Mouse (Mus musculus) hindbrain, embryonic 15.5 days (tissue): ENCODE data around the gene Kif26b. TPM values are rescaled to one million over a fixed set of nuclear protein-coding genes. Genes with fewer than 3 reads are reported as not detected.

Experiments
- ATAC-seq: fragments of 200-750 bp; cut with Nextera tagmentation; 2 replicates; pipeline ENCODE4 v1.8.0; 2017; ENCODE audit warnings: low read depth, moderate number of reproducible peaks, moderate TSS enrichment; ENCODE audit not compliant: low FRiP score
- H3K27ac ChIP-seq: fragments of 300-500 bp; sonication (generic); replicated peaks from 2 replicates; pipeline ENCODE4 v1.5.1; 2015; ENCODE audit warnings: mild to moderate bottlenecking, inconsistent platforms
- H3K27me3 ChIP-seq: fragments of 300-500 bp; sonication (generic); 2 replicates; pipeline ENCODE4 v1.6.1; 2015; ENCODE audit warnings: control low read depth, inconsistent platforms
- H3K36me3 ChIP-seq: fragments of 300-500 bp; sonication (generic); 2 replicates; pipeline ENCODE4 v1.6.1; 2015; ENCODE audit warnings: control low read depth, inconsistent platforms
- H3K4me1 ChIP-seq: fragments of 300-500 bp; sonication (generic); replicated peaks from 2 replicates; pipeline ENCODE4 v1.6.1; 2015; ENCODE audit warnings: control low read depth, inconsistent platforms
- H3K4me2 ChIP-seq: fragments of 300-500 bp; sonication (generic); 2 replicates; pipeline ENCODE4 v1.6.1; 2015; ENCODE audit warnings: moderate library complexity, mild to moderate bottlenecking, inconsistent platforms
- H3K4me3 ChIP-seq: fragments of 300-500 bp; sonication (generic); 2 replicates; pipeline ENCODE4 v1.5.1; 2015; ENCODE audit warnings: mild to moderate bottlenecking, inconsistent platforms
- H3K9ac ChIP-seq: fragments of 300-500 bp; sonication (generic); 2 replicates; pipeline ENCODE4 v1.6.1; 2015; ENCODE audit warnings: inconsistent platforms
- H3K9me3 ChIP-seq: fragments of 300-500 bp; sonication (generic); 2 replicates; pipeline ENCODE4 v1.6.1; 2016; ENCODE audit warnings: control low read depth, inconsistent platforms
- WGBS: fragments of 180-500 bp; shearing (Covaris S2); methylation state at CpG from one replicate; pipeline ENCODE4 v1.1.7; 2015; 5-methylcytosine and 5-hydroxymethylcytosine counted together
- polyA plus RNA-seq: library from polyadenylated mRNA; unstranded; fragments of >200 nt; fragmentation: Nextera tagmentation; extraction: Ambion mirVana; gene quantifications from 2 replicates; pipeline ENCODE4 v1.2.1, GENCODE M21; 2015

Gene Kif26b
- polyA plus RNA-seq, 1 experiment from 2014 or later = 10.8 TPM

GRCm38 (mm10) chr1:178675542-178676252, 146.8 kb downstream of the Kif26b start:
- 83% methylated on average over 3 of the region's 3 CpGs for WGBS
- no peak overlapping the region for H3K9ac ChIP-seq
- ATAC-seq = no peak
- no peaks in the 10 kb centered on the region for H3K27me3 ChIP-seq
- H3K27ac ChIP-seq = no peak overlapping the region
- peaks cover 23% of the 10 kb centered on the region for H3K4me1 ChIP-seq
- H3K9me3 ChIP-seq = no peaks in the 10 kb centered on the region
- H3K4me2 ChIP-seq = no peak overlapping the region
- H3K4me3 ChIP-seq = no peak overlapping the region
- H3K36me3 ChIP-seq = no peaks in the 10 kb centered on the region

DNA sequence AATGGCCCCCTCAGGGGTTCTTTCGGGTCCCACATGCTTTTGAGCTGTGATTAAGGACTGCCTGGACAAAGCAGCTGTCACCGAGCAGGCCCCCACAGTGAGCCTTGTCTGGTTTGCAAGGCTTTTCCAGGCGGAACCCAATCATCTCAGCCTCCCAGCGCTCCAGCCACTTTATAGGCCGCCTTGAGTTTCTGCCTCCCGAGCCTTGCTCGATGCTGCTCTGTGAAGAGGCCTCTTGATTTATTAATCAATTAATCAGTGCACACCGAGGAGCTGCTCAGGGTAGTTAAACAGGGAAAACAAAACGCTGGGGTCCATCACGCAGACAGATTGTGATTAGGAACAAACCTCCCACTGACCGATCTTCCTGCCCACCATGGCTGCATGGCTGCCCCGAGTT, 148.2 kb downstream of the Kif26b start:
- Histone ChIP-seq H3K9me3 (no peaks in the 10 kb centered on the region), H3K36me3 (no peaks in the 10 kb centered on the region), H3K4me3 (no peak overlapping the region), H3K4me2 (no peak overlapping the region), H3K9ac (no peak overlapping the region), H3K27ac (0 out of 2 replicates have a peak overlapping the region, but pooled peaks have one; percentile 8), H3K4me1 (peaks cover 23% of the 10 kb centered on the region), H3K27me3 (no peaks in the 10 kb centered on the region)
- ATAC-seq = peak; percentile 36; the same call in 1 of the 2 replicates
- 30% methylated on average over 12 of the region's 12 CpGs for WGBS

- H3K9ac ChIP-seq = no peak overlapping the region
- WGBS = 77% methylated on average over 4 of the region's 4 CpGs
- no peaks in the 10 kb centered on the region for H3K9me3 ChIP-seq
- no peak overlapping the region for H3K4me3 ChIP-seq
- H3K4me2 ChIP-seq = no peak overlapping the region
- H3K36me3 ChIP-seq = no peaks in the 10 kb centered on the region
- peaks cover 21% of the 10 kb centered on the region for H3K4me1 ChIP-seq
- H3K27me3 ChIP-seq = no peaks in the 10 kb centered on the region
- no peak overlapping the region for H3K27ac ChIP-seq
- no peak for ATAC-seq
Observed at GRCm38 (mm10) chr1:178677630-178678221, 148.8 kb downstream of the Kif26b start.

GRCm38 (mm10) chr1:178683631-178684030, 154.7 kb downstream of the Kif26b start:
- Histone ChIP-seq H3K9ac (no peak overlapping the region), H3K9me3 (no peaks in the 10 kb centered on the region), H3K4me1 (peaks cover 6% of the 10 kb centered on the region; the same call in 1 of the 2 replicates), H3K27me3 (no peaks in the 10 kb centered on the region), H3K4me2 (no peak overlapping the region), H3K27ac (no peak overlapping the region), H3K36me3 (no peaks in the 10 kb centered on the region), H3K4me3 (no peak overlapping the region)
- 42% methylated on average over 10 of the region's 10 CpGs for WGBS
- peak; percentile 48; the same call in 1 of the 2 replicates for ATAC-seq

GRCm38 (mm10) chr1:178684991-178685680, 156.2 kb downstream of the Kif26b start:
- no peak for ATAC-seq
- Histone ChIP-seq H3K4me3 (no peak overlapping the region), H3K27ac (no peak overlapping the region), H3K9ac (no peak overlapping the region), H3K9me3 (no peaks in the 10 kb centered on the region), H3K4me1 (peaks cover 6% of the 10 kb centered on the region; the same call in 1 of the 2 replicates), H3K27me3 (no peaks in the 10 kb centered on the region), H3K4me2 (no peak overlapping the region), H3K36me3 (no peaks in the 10 kb centered on the region)
- WGBS = 42% methylated on average over 8 of the region's 8 CpGs

GRCm38 (mm10) chr1:178686881-178687280, 158.0 kb downstream of the Kif26b start:
- Histone ChIP-seq H3K9me3 (no peaks in the 10 kb centered on the region), H3K4me1 (peaks cover 6% of the 10 kb centered on the region; the same call in 1 of the 2 replicates), H3K4me2 (no peak overlapping the region), H3K9ac (no peak overlapping the region), H3K27me3 (no peaks in the 10 kb centered on the region), H3K4me3 (no peak overlapping the region), H3K27ac (no peak overlapping the region), H3K36me3 (no peaks in the 10 kb centered on the region)
- ATAC-seq = no peak

GRCm38 (mm10) chr1:178689512-178689911, 160.6 kb downstream of the Kif26b start:
- H3K36me3 ChIP-seq = no peaks in the 10 kb centered on the region
- H3K4me3 ChIP-seq = no peak overlapping the region
- whole genome bisulfite sequencing = 55% methylated on average over 4 of the region's 4 CpGs
- H3K27me3 ChIP-seq = no peaks in the 10 kb centered on the region
- H3K9ac ChIP-seq = no peak overlapping the region
- H3K27ac ChIP-seq = no peak overlapping the region
- ATAC-seq = no peak
- no peak overlapping the region for H3K4me2 ChIP-seq
- H3K9me3 ChIP-seq = no peaks in the 10 kb centered on the region
- H3K4me1 ChIP-seq = no peaks in the 10 kb centered on the region

DNA sequence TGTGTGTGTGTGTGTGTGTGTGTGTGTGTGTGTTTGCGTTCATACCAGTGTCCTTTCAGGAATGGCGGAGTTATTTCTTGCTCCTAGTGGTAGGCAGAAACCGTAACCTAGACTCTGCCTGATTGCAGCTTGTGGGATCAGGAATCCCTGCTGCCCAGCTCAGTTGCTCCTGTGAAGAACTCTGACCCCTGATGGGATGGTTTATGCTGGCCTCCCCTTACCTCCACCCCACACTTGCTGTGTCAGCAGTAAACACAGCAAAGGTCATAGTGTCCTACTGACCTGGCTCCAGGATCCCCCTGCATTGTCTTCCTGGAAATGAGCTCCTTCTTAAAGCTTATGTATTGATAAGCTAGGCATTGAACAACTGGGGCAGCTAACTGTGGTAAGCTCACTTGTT, 162.8 kb downstream of the Kif26b start:
- H3K4me2 ChIP-seq = no peak overlapping the region
- no peak for ATAC-seq
- no peak overlapping the region for H3K9ac ChIP-seq
- H3K36me3 ChIP-seq = no peaks in the 10 kb centered on the region
- 96% methylated on average over 3 of the region's 3 CpGs for WGBS
- H3K27me3 ChIP-seq = no peaks in the 10 kb centered on the region
- H3K4me3 ChIP-seq = no peak overlapping the region
- no peaks in the 10 kb centered on the region for H3K4me1 ChIP-seq
- no peak overlapping the region for H3K27ac ChIP-seq
- H3K9me3 ChIP-seq = no peaks in the 10 kb centered on the region

GRCm38 (mm10) chr1:178700102-178700501, 171.2 kb downstream of the Kif26b start:
- 0 out of 2 replicates have a peak, but pooled peaks cover 6% of the 10 kb centered on the region for H3K4me1 ChIP-seq
- H3K27me3 ChIP-seq = no peaks in the 10 kb centered on the region
- no peak overlapping the region for H3K27ac ChIP-seq
- H3K4me3 ChIP-seq = no peak overlapping the region
- no peaks in the 10 kb centered on the region for H3K36me3 ChIP-seq
- WGBS = 52% methylated on average over 4 of the region's 4 CpGs
- no peak overlapping the region for H3K9ac ChIP-seq
- H3K4me2 ChIP-seq = no peak overlapping the region
- peak; percentile 65; the same call in 1 of the 2 replicates for ATAC-seq
- H3K9me3 ChIP-seq = no peaks in the 10 kb centered on the region

- no peak overlapping the region for H3K4me3 ChIP-seq
- 0 out of 2 replicates have a peak, but pooled peaks cover 6% of the 10 kb centered on the region for H3K4me1 ChIP-seq
- no peaks in the 10 kb centered on the region for H3K36me3 ChIP-seq
- no peak overlapping the region for H3K9ac ChIP-seq
- no peak for ATAC-seq
- H3K27ac ChIP-seq = no peak overlapping the region
- 82% methylated on average over 8 of the region's 8 CpGs for WGBS
- H3K27me3 ChIP-seq = no peaks in the 10 kb centered on the region
- H3K4me2 ChIP-seq = no peak overlapping the region
- no peaks in the 10 kb centered on the region for H3K9me3 ChIP-seq
Observed at GRCm38 (mm10) chr1:178703496-178703895, 174.6 kb downstream of the Kif26b start.

DNA sequence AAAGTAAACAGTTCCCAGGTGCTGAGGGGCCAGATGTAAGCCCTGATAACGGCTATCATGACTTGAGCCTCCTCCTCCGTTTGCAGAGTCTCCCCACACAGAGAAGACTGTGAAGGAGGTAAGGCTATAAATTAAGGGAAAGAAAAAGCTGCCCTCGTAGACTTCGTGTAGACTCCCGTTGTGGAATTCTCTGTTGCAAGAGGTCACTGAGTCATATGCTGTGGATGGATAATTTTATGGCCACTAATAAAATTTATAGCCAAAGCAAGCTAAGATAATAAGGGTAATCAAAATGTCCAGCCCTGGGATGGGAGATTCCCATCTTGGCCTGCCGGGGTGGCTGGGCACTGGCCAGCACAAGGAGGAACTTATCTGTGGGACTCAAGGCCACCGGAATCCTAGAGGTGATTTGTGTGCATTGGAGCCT, 179.0 kb downstream of the Kif26b start:
- no peak overlapping the region for H3K9ac ChIP-seq
- no peak overlapping the region for H3K27ac ChIP-seq
- H3K4me1 ChIP-seq = no peaks in the 10 kb centered on the region
- 70% methylated on average over 7 of the region's 7 CpGs for WGBS
- no peak overlapping the region for H3K4me2 ChIP-seq
- H3K4me3 ChIP-seq = no peak overlapping the region
- ATAC-seq = no peak
- no peaks in the 10 kb centered on the region for H3K27me3 ChIP-seq
- H3K9me3 ChIP-seq = no peaks in the 10 kb centered on the region
- no peaks in the 10 kb centered on the region for H3K36me3 ChIP-seq

- 81% methylated on average over 1 of the region's 1 CpGs for whole genome bisulfite sequencing
- no peak overlapping the region for H3K4me3 ChIP-seq
- no peaks in the 10 kb centered on the region for H3K36me3 ChIP-seq
- H3K27ac ChIP-seq = no peak overlapping the region
- H3K27me3 ChIP-seq = no peaks in the 10 kb centered on the region
- H3K4me1 ChIP-seq = no peaks in the 10 kb centered on the region
- no peaks in the 10 kb centered on the region for H3K9me3 ChIP-seq
- H3K4me2 ChIP-seq = no peak overlapping the region
- ATAC-seq = no peak
- no peak overlapping the region for H3K9ac ChIP-seq
Observed at GRCm38 (mm10) chr1:178708356-178708755, 179.4 kb downstream of the Kif26b start.
